In genomic region chr10:39967512-39967911, GRCm38 (mm10) we compare ENCODE assay signal across 18 mouse cellular contexts. TPM values are rescaled to one million over a fixed set of nuclear protein-coding genes. Genes with fewer than 3 reads are reported as not detected.
DNase-seq lines count a peak whose midpoint lies in the region; ATAC-seq and TF ChIP-seq lines count a peak whose summit lies in the region.
"Had no signal": no experiment of that assay in that cellular context is flagged by ENCODE, and none has a peak within 500 bp of the region (broad histone marks: within the 10 kb centered on the region; RNA-seq: fewer than 3 reads in every experiment).

No protein-coding gene starts in this region.

- no peaks in the 10 kb centered on the region for H3K79me2 ChIP-seq in myocyte (ENCODE audit: control insufficient read depth, insufficient read depth)

- WGBS in lung, postnatal 0 days: 79% methylated on average over 3 of the region's 3 CpGs

- no peak for TF ChIP-seq POLR2A in myocyte (IDR thresholded peaks at IDR 0.05; ENCODE audit: insufficient read length, low read depth)

- no peak overlapping the region for H3K27ac ChIP-seq in lung, postnatal 0 days (ENCODE audit: low read length)
- H3K27ac ChIP-seq: hindbrain, postnatal 0 days had no signal

- TF ChIP-seq CTCF in lung, postnatal 0 days (IDR thresholded peaks at IDR 0.05): no peak

- no peak overlapping the region for H3K4me3 ChIP-seq in lung, postnatal 0 days (ENCODE audit: low read depth, low read length)
- no peak overlapping the region for H3K4me3 ChIP-seq in myocyte
- H3K4me3 ChIP-seq: erythroblast, embryonic 14.5 days; megakaryocyte, embryonic 14.5 days had no signal

- ATAC-seq in lung, postnatal 0 days: no peak; the same call in 1 of the 2 replicates
- ATAC-seq: forebrain, embryonic 16.5 days; hindbrain, postnatal 0 days had no signal

- no peaks in the 10 kb centered on the region for H3K27me3 ChIP-seq in lung, postnatal 0 days (replicated peaks; ENCODE audit: insufficient read depth, low read length)
- H3K27me3 ChIP-seq in myocyte (ENCODE audit: control insufficient read depth, insufficient read depth, insufficient read length): no peaks in the 10 kb centered on the region
- H3K27me3 ChIP-seq: megakaryocyte, embryonic 14.5 days had no signal

- DNase-seq in heart, adult 11 months: peak; percentile 37
- DNase-seq in heart, adult 9 months (ENCODE audit: low spot score in 2 of 2): no peak
- DNase-seq in lung, postnatal 0 days (ENCODE audit: low spot score): peak; percentile 46
- DNase-seq in lung, postnatal 14 days: no peak
- peak; percentile 51 for DNase-seq in embryo, embryonic 10.5 days (ENCODE audit: low spot score)
- no peak for DNase-seq in retina, embryonic 14.5 days (ENCODE audit: low spot score)
- DNase-seq in gastrocnemius, postnatal 14 days: no peak
- DNase-seq: cerebellum, postnatal 25 days; gastrocnemius, postnatal 36 days; kidney, adult 2 months; layer of hippocampus, adult 9-11 months; left cerebral cortex, postnatal 4 days had no signal

- no peak for TF ChIP-seq EP300 in lung, postnatal 0 days (IDR thresholded peaks at IDR 0.05)

- no peaks in the 10 kb centered on the region for H3K36me3 ChIP-seq in lung, postnatal 0 days (ENCODE audit: insufficient read depth, low read length)
- no peaks in the 10 kb centered on the region for H3K36me3 ChIP-seq in myocyte (ENCODE audit: control insufficient read depth, insufficient read depth)

- no peak overlapping the region for H3ac ChIP-seq in myocyte (ENCODE audit: control insufficient read depth, insufficient read length)

- no peaks in the 10 kb centered on the region for H3K4me1 ChIP-seq in lung, postnatal 0 days (ENCODE audit: insufficient read depth, low read depth, low read length)
- H3K4me1 ChIP-seq: megakaryocyte, embryonic 14.5 days had no signal

- intact Hi-C loops in gastrocnemius, postnatal 14 days (cut with DNase I; ENCODE audit: low total_unique reads): no loop called here

- H3K9ac ChIP-seq in lung, postnatal 0 days (replicated peaks; ENCODE audit: low read depth): no peak overlapping the region

- H3K9me3 ChIP-seq in lung, postnatal 0 days (ENCODE audit: low read length): no peaks in the 10 kb centered on the region

- no peak overlapping the region for H3K4me2 ChIP-seq in lung, postnatal 0 days (replicated peaks; ENCODE audit: low read depth, low read length)
- no peak overlapping the region for H3K4me2 ChIP-seq in myocyte (ENCODE audit: low read depth)

TF ChIP-seq in myocyte, 11 proteins besides CTCF, POLR2A, EP300 and RAD21:
- TF ChIP-seq MYOD1 (IDR thresholded peaks at IDR 0.05; ENCODE audit: control insufficient read depth in 1 of 3, insufficient read length in 2 of 3, low read depth in 2 of 3): peak; percentile 44 to 70 (median 61)
- peak; percentile 89 for TF ChIP-seq REST (IDR thresholded peaks at IDR 0.05; ENCODE audit: insufficient read depth, insufficient read length)
- no peak for TF ChIP-seq TCF3 (IDR thresholded peaks at IDR 0.05; ENCODE audit: insufficient read length, low read depth)
- TF ChIP-seq MYOG (IDR thresholded peaks at IDR 0.05; ENCODE audit: control insufficient read depth in 1 of 3, insufficient read depth in 1 of 3, insufficient read length in 2 of 3, low read depth in 2 of 3): peak in 2 of 3 experiments; percentile 49 to 69
- TF ChIP-seq MAX (IDR thresholded peaks at IDR 0.05; ENCODE audit: low read depth): peak; percentile 82
- no peak for TF ChIP-seq POLR2AphosphoS2 (IDR thresholded peaks at IDR 0.05; ENCODE audit: insufficient read length, low read depth)

RNA-seq across cellular contexts. Expression of gene Mfsd4b3, which starts 7.6 kb away (rescaled TPM):
- polyA plus RNA-seq in lung, postnatal 0 days (2015; fragmentation: Nextera tagmentation; extraction: Ambion mirVana): 0.55 and 0.57 TPM in 2 replicates
- 0.64 TPM for polyA plus RNA-seq in myocyte (2012; fragmentation: generic; extraction: Trizol)
- 1 to 10 TPM; 3.0 to 6.2 TPM for total RNA-seq in gastrocnemius, postnatal 14 days (2021)
- total RNA-seq: left cerebral cortex, postnatal 4 days had no signal
- polyA plus RNA-seq: erythroblast, embryonic 14.5 days; forebrain, embryonic 16.5 days; hindbrain, postnatal 0 days had no signal

RNA-seq across cellular contexts. Expression of gene Mfsd4b5, which starts 18.9 kb away (rescaled TPM):
- 0.11 and 0.13 TPM in 2 replicates for polyA plus RNA-seq in lung, postnatal 0 days (2015; fragmentation: Nextera tagmentation; extraction: Ambion mirVana)
- 0.04 TPM for polyA plus RNA-seq in myocyte (2012; fragmentation: generic; extraction: Trizol)
- total RNA-seq in gastrocnemius, postnatal 14 days (2021): under 1 TPM; 0.37 to 0.38 TPM
- total RNA-seq: hindbrain, postnatal 0 days had no signal
- polyA plus RNA-seq: erythroblast, embryonic 14.5 days; forebrain, embryonic 16.5 days had no signal

RNA-seq across cellular contexts. Expression of gene Mfsd4b2, which starts 40.8 kb away (rescaled TPM):
- not detected in 2 replicates for polyA plus RNA-seq in lung, postnatal 0 days (2015; fragmentation: Nextera tagmentation; extraction: Ambion mirVana)
- not detected for polyA plus RNA-seq in myocyte (2012; fragmentation: generic; extraction: Trizol)
- total RNA-seq in gastrocnemius, postnatal 14 days (2021): under 1 TPM; 0.16 to 0.20 TPM
- total RNA-seq: hindbrain, postnatal 0 days; neutrophil, adult 5-6 weeks had no signal
- polyA plus RNA-seq: erythroblast, embryonic 14.5 days; forebrain, embryonic 16.5 days; hindbrain, postnatal 0 days had no signal

RNA-seq across cellular contexts. Expression of gene Mfsd4b1, which starts 57.6 kb away (rescaled TPM):
- polyA plus RNA-seq in lung, postnatal 0 days (2015; fragmentation: Nextera tagmentation; extraction: Ambion mirVana): 0.46 and 0.69 TPM in 2 replicates
- 0.11 TPM for polyA plus RNA-seq in myocyte (2012; fragmentation: generic; extraction: Trizol)
- total RNA-seq in gastrocnemius, postnatal 14 days (2021): under 1 TPM; 0.39 to 0.60 TPM
- total RNA-seq: neutrophil, adult 5-6 weeks had no signal
- polyA plus RNA-seq: erythroblast, embryonic 14.5 days had no signal

Comparison
In these comparisons a context has a peak if more than half of its experiments do, and no peak if none do; other contexts are left out.
1. DNase-seq: peak in heart, adult 11 months (single experiment), lung, postnatal 0 days (single experiment) and embryo, embryonic 10.5 days (single experiment); none in heart, adult 9 months (0 of 2), lung, postnatal 14 days (single experiment), retina, embryonic 14.5 days (single experiment) and gastrocnemius, postnatal 14 days (single experiment).